6 mouse cellular contexts compared by ENCODE assay signal in the genomic region with DNA sequence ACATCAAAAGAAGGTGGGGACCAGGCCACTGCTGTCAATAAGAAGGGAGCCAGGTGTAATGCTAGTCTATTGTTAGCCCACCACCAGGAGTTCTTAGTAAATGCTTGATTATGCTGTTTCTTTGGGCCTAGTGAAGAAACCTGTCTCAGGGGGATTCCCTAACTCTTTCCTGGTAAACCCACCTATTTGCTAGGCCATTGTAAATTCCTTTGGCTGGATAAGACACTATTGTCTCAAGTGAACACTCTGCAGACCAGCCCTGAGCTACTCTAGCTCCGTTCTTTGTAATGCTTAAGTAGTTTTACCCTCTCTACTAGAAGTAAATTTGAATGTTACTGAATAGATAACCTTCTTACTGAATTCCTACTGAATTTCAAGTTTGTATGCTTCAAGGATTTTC.
DNase-seq lines count a peak whose midpoint lies in the region; TF ChIP-seq lines count a peak whose summit lies in the region.
"Not testable (repeated sequence)": the region's sequence is repeated elsewhere in the genome, so short reads cannot be mapped to it uniquely, and the experiment has no call there.

No protein-coding gene starts in this region.

- H3K4me3 ChIP-seq in ES-Bruce4 (ENCODE audit: low read depth, low read length); ES-E14 (ENCODE audit: insufficient read depth in 1 of 2, low read depth in 1 of 2, low read length in 2 of 2, poor library complexity in 1 of 2, severe bottlenecking in 1 of 2): not testable (repeated sequence)

- H3K4me1 ChIP-seq in ES-Bruce4 (ENCODE audit: control insufficient read depth, insufficient read depth, low read length); ES-E14 (ENCODE audit: control insufficient read depth in 2 of 2, insufficient read depth in 2 of 2, low read length in 2 of 2, poor library complexity in 1 of 2): not testable (repeated sequence)

- not testable (repeated sequence) for H3K9me3 ChIP-seq in ES-Bruce4 (replicated peaks; ENCODE audit: control insufficient read depth, insufficient read depth, low read length, poor library complexity, severe bottlenecking); ES-E14 (ENCODE audit: control insufficient read depth, insufficient read depth, low read depth, low read length)

- not testable (repeated sequence) for TF ChIP-seq CTCF in ES-Bruce4 (IDR thresholded peaks at IDR 0.05; ENCODE audit: low read depth, low read length)

- H3K27ac ChIP-seq in ES-Bruce4 (ENCODE audit: insufficient read depth, low read length) (peak overlapping the region; percentile 56; the same call in 1 of the 2 replicates), ES-E14 (ENCODE audit: insufficient read depth, low read depth, low read length, poor library complexity, severe bottlenecking) (peak overlapping the region; percentile 40; the same call in 1 of the 2 replicates)

- not testable (repeated sequence) for TF ChIP-seq POLR2A in ES-Bruce4 (IDR thresholded peaks at IDR 0.05; ENCODE audit: insufficient read depth, low read length)

- H3K36me3 ChIP-seq in ES-Bruce4 (ENCODE audit: control insufficient read depth, insufficient read depth, low read length, poor library complexity, severe bottlenecking); ES-E14 (ENCODE audit: control insufficient read depth, insufficient read depth, low read length, poor library complexity, severe bottlenecking): not testable (repeated sequence)

- in situ Hi-C loops in ES-E14 (cut with MboI; ENCODE audit: low sequenced_read_pairs in 2 of 2, unreplicated experiment in 2 of 2), result not testable (repeated sequence)

- H3K27me3 ChIP-seq in ES-Bruce4 (ENCODE audit: control insufficient read depth, insufficient read depth, low read length, poor library complexity, severe bottlenecking), result not testable (repeated sequence)

- not testable (repeated sequence) for TF ChIP-seq EP300 in ES-Bruce4 (IDR thresholded peaks at IDR 0.05; ENCODE audit: insufficient read depth, low read depth, low read length)

- DNase-seq in ES-CJ7 (ENCODE audit: low read depth, low spot score), result peak; percentile 87
- DNase-seq in ES-E14 (ENCODE audit: low read depth, low spot score), result peak; percentile 29
- DNase-seq in R1 (ENCODE audit: low read depth, low spot score), result peak; percentile 94
- DNase-seq in WW6 (ENCODE audit: low read depth, low spot score), result peak; percentile 3
- DNase-seq in ZHBTc4 (ENCODE audit: low read depth, low spot score), result peak; percentile 80

- not testable (repeated sequence) for H3K9ac ChIP-seq in ES-Bruce4 (ENCODE audit: low read depth, poor library complexity, severe bottlenecking); ES-E14 (ENCODE audit: insufficient read depth, low read depth, low read length, poor library complexity, severe bottlenecking)

Comparison
In these comparisons a context has a peak if more than half of its experiments do, and no peak if none do; other contexts are left out.
1. DNase-seq: peak in every context shown above with its lines; median percentile 94 in R1; 87 in ES-CJ7; 80 in ZHBTc4; 29 in ES-E14; 3 in WW6.